Mouse (Mus musculus) heart, embryonic 14.5 days (tissue): ENCODE measurements around the gene Synpo2. TPM values are rescaled to one million over a fixed set of nuclear protein-coding genes. Genes with fewer than 3 reads are reported as not detected.

Experiments
- ATAC-seq: fragments of 200-750 bp; cut with Nextera tagmentation; 2 replicates; pipeline ENCODE4 v1.8.0; 2017; ENCODE audit warnings: low read depth, moderate TSS enrichment; ENCODE audit not compliant: insufficient number of reproducible peaks, insufficient read depth, low FRiP score
- H3K27ac ChIP-seq, 2 experiments: fragments of 200-500 bp in 1 of 2; fragments of 300-500 bp in 1 of 2; sonication (generic) in 1 of 2; replicated peaks in 1 of 2; 2 replicates each; pipeline ENCODE4 v1.5.1; 2012 to 2014; ENCODE audit warnings: low read depth in 2 of 2, low read length in 2 of 2, control low read depth in 1 of 2, mild to moderate bottlenecking in 1 of 2, mixed read lengths in 1 of 2; ENCODE audit not compliant: control insufficient read depth in 1 of 2, insufficient read depth in 1 of 2
- H3K27me3 ChIP-seq: fragments of 300-500 bp; sonication (generic); 2 replicates; pipeline ENCODE4 v1.6.1; 2014; ENCODE audit warnings: mild to moderate bottlenecking, low read length, control low read depth; ENCODE audit not compliant: control insufficient read depth, insufficient read depth
- H3K36me3 ChIP-seq: fragments of 300-500 bp; sonication (generic); 2 replicates; pipeline ENCODE4 v1.6.1; 2014; ENCODE audit warnings: mild to moderate bottlenecking, control low read depth, low read length, mixed read lengths; ENCODE audit not compliant: control insufficient read depth, insufficient read depth
- H3K4me1 ChIP-seq, 2 experiments: fragments of 200-500 bp in 1 of 2; fragments of 300-500 bp in 1 of 2; sonication (generic) in 1 of 2; 2 replicates each; pipeline ENCODE4 v1.6.1; 2012 to 2014; ENCODE audit warnings: low read length in 2 of 2, control low read depth in 1 of 2, mixed read lengths in 1 of 2; ENCODE audit not compliant: control insufficient read depth in 2 of 2, insufficient read depth in 2 of 2
- H3K4me2 ChIP-seq: fragments of 300-500 bp; sonication (generic); 2 replicates; pipeline ENCODE4 v1.6.1; 2014; ENCODE audit warnings: mild to moderate bottlenecking, low read length
- H3K4me3 ChIP-seq, 2 experiments: fragments of 200-500 bp in 1 of 2; fragments of 300-500 bp in 1 of 2; sonication (generic) in 1 of 2; 2 replicates each; pipeline ENCODE4 v1.5.1; 2012 to 2014; ENCODE audit warnings: low read length in 2 of 2, mild to moderate bottlenecking in 2 of 2, control low read depth in 1 of 2, low read depth in 1 of 2, moderate library complexity in 1 of 2; ENCODE audit not compliant: control insufficient read depth in 1 of 2, insufficient read depth in 1 of 2
- H3K9ac ChIP-seq: fragments of 300-500 bp; sonication (generic); 2 replicates; pipeline ENCODE4 v1.6.1; 2014; ENCODE audit warnings: mild to moderate bottlenecking, low read length
- H3K9me3 ChIP-seq: fragments of 300-500 bp; sonication (generic); 2 replicates; pipeline ENCODE4 v1.6.1; 2016; ENCODE audit warnings: low read length, control low read depth; ENCODE audit not compliant: control insufficient read depth
- WGBS: fragments of 180-500 bp; shearing (Covaris S2); extraction: QIAGEN DNeasy Blood & Tissue Kit; methylation state at CpG from one replicate; pipeline ENCODE4 v1.1.7; 2014; 5-methylcytosine and 5-hydroxymethylcytosine counted together
- polyA plus RNA-seq: library from polyadenylated mRNA; unstranded; fragments of >200 nt; fragmentation: Nextera tagmentation; extraction: Ambion mirVana; gene quantifications from 2 replicates; pipeline ENCODE4 v1.2.1, GENCODE M21; 2014

Synpo2 gene
- polyA plus RNA-seq, 1 experiment from 2014 or later: 14.4 TPM

GRCm38 (mm10) chr3:123164183-123164582, 71.8 kb downstream of the Synpo2 start:
- Histone ChIP-seq H3K4me1 (peaks cover 25 to 43% of the 10 kb centered on the region in 2 experiments), H3K9ac (peak overlapping the region; percentile 43; the same call in 1 of the 2 replicates)

GRCm38 (mm10) chr3:123163192-123163523, 72.8 kb downstream of the Synpo2 start:
- no peaks in the 10 kb centered on the region for H3K9me3 ChIP-seq
- H3K9ac ChIP-seq: 0 out of 2 replicates have a peak overlapping the region, but pooled peaks have one; percentile 47
- H3K4me2 ChIP-seq: no peak overlapping the region
- H3K36me3 ChIP-seq: no peaks in the 10 kb centered on the region
- H3K27me3 ChIP-seq: no peaks in the 10 kb centered on the region
- 49% methylated on average over 4 of the region's 4 CpGs for WGBS
- H3K27ac ChIP-seq: peak overlapping the region in 1 of 2 experiments; percentile 72; a peak in 1 of 4 replicates
- no peak for ATAC-seq
- H3K4me3 ChIP-seq: no peak overlapping the region
- peaks cover 25 to 49% of the 10 kb centered on the region in 2 experiments for H3K4me1 ChIP-seq

More at GRCm38 (mm10) chr3:123164183-123164582, 71.8 kb downstream of the Synpo2 start:
- peak overlapping the region; percentile 28 for H3K4me2 ChIP-seq
- 38% methylated on average over 1 of the region's 1 CpGs for WGBS
- H3K27me3 ChIP-seq: no peaks in the 10 kb centered on the region
- no peak overlapping the region for H3K4me3 ChIP-seq
- H3K27ac ChIP-seq: peak overlapping the region in 1 of 2 experiments; percentile 38; a peak in 3 of 4 replicates
- H3K9me3 ChIP-seq: no peaks in the 10 kb centered on the region
- no peak for ATAC-seq
- H3K36me3 ChIP-seq: no peaks in the 10 kb centered on the region

- no peaks in the 10 kb centered on the region for H3K9me3 ChIP-seq
- no peak overlapping the region for H3K4me3 ChIP-seq
- no peak overlapping the region; the same call in 1 of the 2 replicates for H3K4me2 ChIP-seq
- no peak for ATAC-seq
- H3K27me3 ChIP-seq: no peaks in the 10 kb centered on the region
- peak overlapping the region in 1 of 2 experiments; percentile 72; a peak in 3 of 4 replicates for H3K27ac ChIP-seq
- no peaks in the 10 kb centered on the region for H3K36me3 ChIP-seq
- peak overlapping the region; percentile 47 for H3K9ac ChIP-seq
- peaks cover 25 to 49% of the 10 kb centered on the region in 2 experiments for H3K4me1 ChIP-seq
- WGBS: 22% methylated on average over 6 of the region's 6 CpGs
These were observed 73.4 kb downstream of the Synpo2 start for GRCm38 (mm10) chr3:123162289-123163191.

GRCm38 (mm10) chr3:123160792-123161191, 75.2 kb downstream of the Synpo2 start:
- Histone ChIP-seq H3K27ac (no peak overlapping the region), H3K9me3 (no peaks in the 10 kb centered on the region), H3K4me3 (no peak overlapping the region), H3K4me1 (peaks cover 25 to 48% of the 10 kb centered on the region in 2 experiments), H3K4me2 (no peak overlapping the region), H3K9ac (no peak overlapping the region), H3K27me3 (no peaks in the 10 kb centered on the region), H3K36me3 (no peaks in the 10 kb centered on the region)
- 10% methylated on average over 4 of the region's 4 CpGs for WGBS
- ATAC-seq: no peak

- no peaks in the 10 kb centered on the region for H3K36me3 ChIP-seq
- H3K4me1 ChIP-seq: peaks cover 14 to 34% of the 10 kb centered on the region in 2 experiments
- no peaks in the 10 kb centered on the region for H3K27me3 ChIP-seq
- no peak overlapping the region for H3K4me3 ChIP-seq
- ATAC-seq: 0 out of 2 replicates have a peak, but pooled peaks have one; percentile 35
- H3K9me3 ChIP-seq: no peaks in the 10 kb centered on the region
- WGBS: 32% methylated on average over 9 of the region's 9 CpGs
- 0 out of 4 replicates have a peak overlapping the region, but pooled peaks of 1 of the 2 experiments have one; percentile 60 for H3K27ac ChIP-seq
- H3K4me2 ChIP-seq: peak overlapping the region; percentile 33
- no peak overlapping the region for H3K9ac ChIP-seq
These were observed 76.7 kb downstream of the Synpo2 start for GRCm38 (mm10) chr3:123159139-123159824.

- peaks cover 11 to 29% of the 10 kb centered on the region in 2 experiments for H3K4me1 ChIP-seq
- H3K4me2 ChIP-seq: peak overlapping the region; percentile 33
- no peak overlapping the region; the same call in 1 of the 2 replicates for H3K9ac ChIP-seq
- H3K27ac ChIP-seq: peak overlapping the region in 1 of 2 experiments; percentile 60; a peak in 1 of 4 replicates
- 34% methylated on average over 6 of the region's 6 CpGs for WGBS
- no peak overlapping the region for H3K4me3 ChIP-seq
- no peak for ATAC-seq
- no peaks in the 10 kb centered on the region for H3K36me3 ChIP-seq
- H3K27me3 ChIP-seq: no peaks in the 10 kb centered on the region
- no peaks in the 10 kb centered on the region for H3K9me3 ChIP-seq
These were observed 77.4 kb downstream of the Synpo2 start for GRCm38 (mm10) chr3:123158579-123158978.

- peaks cover 10 to 23% of the 10 kb centered on the region in 2 experiments for H3K4me1 ChIP-seq
- H3K27ac ChIP-seq: no peak overlapping the region
- H3K27me3 ChIP-seq: no peaks in the 10 kb centered on the region
- 78% methylated on average over 8 of the region's 8 CpGs for WGBS
- H3K36me3 ChIP-seq: no peaks in the 10 kb centered on the region
- H3K9ac ChIP-seq: no peak overlapping the region
- H3K9me3 ChIP-seq: no peaks in the 10 kb centered on the region
- ATAC-seq: no peak
- no peak overlapping the region for H3K4me3 ChIP-seq
- no peak overlapping the region for H3K4me2 ChIP-seq
These were observed 82.6 kb downstream of the Synpo2 start for GRCm38 (mm10) chr3:123153337-123153736.
